In the genomic region with DNA sequence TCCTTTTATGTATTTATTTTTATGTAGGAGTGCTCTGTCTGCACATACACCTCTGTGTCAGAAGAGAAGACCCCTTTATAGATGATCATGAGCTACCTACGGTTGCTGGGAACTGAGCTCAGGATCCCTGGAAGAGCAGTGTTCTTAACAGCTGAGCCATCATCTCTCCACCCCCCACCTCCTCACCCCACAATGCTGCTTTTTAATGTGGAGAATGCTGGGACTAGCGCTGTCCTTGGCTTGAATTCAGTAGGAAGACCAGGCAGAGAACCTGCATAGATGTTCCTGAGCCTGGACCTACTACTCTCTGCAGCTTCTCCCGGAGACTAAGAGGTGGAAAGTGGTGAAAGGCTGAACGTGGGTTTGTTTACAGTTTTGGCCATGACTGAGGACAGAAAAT, we compare ENCODE assay signal across 31 mouse cellular contexts.
DNase-seq lines count a peak whose midpoint lies in the region; ATAC-seq and TF ChIP-seq lines count a peak whose summit lies in the region.
"Had no signal": no experiment of that assay in that cellular context is flagged by ENCODE, and none has a peak within 500 bp of the region (broad histone marks: within the 10 kb centered on the region; RNA-seq: fewer than 3 reads in every experiment).

No protein-coding gene starts in this region.

- peaks cover 31% of the 10 kb centered on the region for H3K36me3 ChIP-seq in neural tube, embryonic 13.5 days
- H3K36me3 ChIP-seq in neural tube, embryonic 15.5 days = peaks cover 6% of the 10 kb centered on the region
- peaks cover 21% of the 10 kb centered on the region for H3K36me3 ChIP-seq in forebrain, embryonic 12.5 days (replicated peaks)
- H3K36me3 ChIP-seq: heart, embryonic 15.5 days had no signal

- H3K27me3 ChIP-seq in neural tube, embryonic 13.5 days = no peaks in the 10 kb centered on the region
- H3K27me3 ChIP-seq in neural tube, embryonic 15.5 days (replicated peaks) = no peaks in the 10 kb centered on the region
- H3K27me3 ChIP-seq in forebrain, embryonic 12.5 days = no peaks in the 10 kb centered on the region
- H3K27me3 ChIP-seq: CH12.LX; heart, embryonic 15.5 days; Patski had no signal

- H3K9me3 ChIP-seq in neural tube, embryonic 13.5 days = no peaks in the 10 kb centered on the region
- no peaks in the 10 kb centered on the region for H3K9me3 ChIP-seq in neural tube, embryonic 15.5 days (replicated peaks)
- no peaks in the 10 kb centered on the region for H3K9me3 ChIP-seq in forebrain, embryonic 12.5 days
- H3K9me3 ChIP-seq: forebrain, embryonic 10.5 days; heart, embryonic 15.5 days; hindbrain, embryonic 10.5 days had no signal

- H3K4me3 ChIP-seq in left cerebral cortex, adult 2 months = no peak overlapping the region
- no peak overlapping the region for H3K4me3 ChIP-seq in neural tube, embryonic 13.5 days
- H3K4me3 ChIP-seq in neural tube, embryonic 15.5 days (replicated peaks) = no peak overlapping the region
- H3K4me3 ChIP-seq in forebrain, embryonic 12.5 days (replicated peaks) = no peak overlapping the region
- H3K4me3 ChIP-seq: forebrain, embryonic 10.5 days; heart, adult 2 months; heart, embryonic 15.5 days; hindbrain, embryonic 10.5 days had no signal

- H3K27ac ChIP-seq in left cerebral cortex, adult 2 months = peak overlapping the region; percentile 21; the same call in 1 of the 2 replicates
- peak overlapping the region; percentile 6; the same call in 1 of the 2 replicates for H3K27ac ChIP-seq in neural tube, embryonic 13.5 days (replicated peaks)
- peak overlapping the region; percentile 23; the same call in 1 of the 2 replicates for H3K27ac ChIP-seq in neural tube, embryonic 15.5 days (replicated peaks)
- H3K27ac ChIP-seq in forebrain, embryonic 12.5 days = no peak overlapping the region
- H3K27ac ChIP-seq: forebrain, embryonic 10.5 days; heart, adult 2 months; heart, embryonic 15.5 days; hindbrain, embryonic 10.5 days; hindbrain, embryonic 14.5 days; hindbrain, postnatal 0 days had no signal

- no peak for TF ChIP-seq CTCF in left cerebral cortex, adult 2 months (IDR thresholded peaks at IDR 0.05)

- DNase-seq in frontal cortex, postnatal 36 days (ENCODE audit: low spot score in 2 of 2) = no peak
- no peak for DNase-seq in left cerebral cortex, adult 2 months (ENCODE audit: extremely low spot score in 1 of 2, low spot score in 2 of 2)
- no peak for DNase-seq in left cerebral cortex, postnatal 14 days (ENCODE audit: low spot score in 2 of 2)
- no peak for DNase-seq in neural tube, embryonic 10.5 days (ENCODE audit: extremely low spot score, low spot score)
- DNase-seq: adrenal gland, postnatal 10 days; adrenal gland, postnatal 36 days; B cell, adult 2 months; cerebellum, adult 11 months; cerebellum, adult 2 months; cerebellum, adult 9-11 months; cerebellum, postnatal 25 days; forebrain, postnatal 0 days; gastrocnemius, postnatal 10 days; gastrocnemius, postnatal 36 days; heart, adult 2 months; heart, postnatal 10 days; heart, postnatal 36 days had no signal

- no peak overlapping the region for H3K9ac ChIP-seq in neural tube, embryonic 13.5 days
- H3K9ac ChIP-seq in neural tube, embryonic 15.5 days (replicated peaks) = no peak overlapping the region
- H3K9ac ChIP-seq in forebrain, embryonic 12.5 days = no peak overlapping the region
- H3K9ac ChIP-seq: forebrain, postnatal 0 days; heart, embryonic 15.5 days; hindbrain, embryonic 14.5 days had no signal

- WGBS in neural tube, embryonic 13.5 days = 79% methylated on average over 4 of the region's 4 CpGs
- WGBS in neural tube, embryonic 15.5 days = 78% methylated on average over 4 of the region's 4 CpGs
- WGBS in forebrain, embryonic 12.5 days = 93% methylated on average over 4 of the region's 4 CpGs

- intact Hi-C loops in left cerebral cortex, adult 2 months (cut with DNase I) = no loop called here
- intact Hi-C loops in left cerebral cortex, postnatal 14 days (cut with DNase I) = no loop called here

- ATAC-seq in frontal cortex, adult (ENCODE audit: low TSS enrichment) = peak; percentile 53; the same call in 1 of the 2 replicates
- no peak for ATAC-seq in neural tube, embryonic 13.5 days (ENCODE audit: low read depth)
- ATAC-seq in neural tube, embryonic 15.5 days (ENCODE audit: low FRiP score) = no peak
- ATAC-seq in forebrain, embryonic 12.5 days (ENCODE audit: low FRiP score) = no peak
- ATAC-seq: forebrain, embryonic 14.5 days; forebrain, postnatal 0 days; hindbrain, postnatal 0 days; inflammation-experienced regulatory T-cells, adult 6 months; Patski had no signal

- peaks cover 28% of the 10 kb centered on the region for H3K4me1 ChIP-seq in neural tube, embryonic 13.5 days (replicated peaks)
- H3K4me1 ChIP-seq in neural tube, embryonic 15.5 days = peaks cover 21% of the 10 kb centered on the region
- H3K4me1 ChIP-seq in forebrain, embryonic 12.5 days = peaks cover 10% of the 10 kb centered on the region

- no peak overlapping the region for H3K4me2 ChIP-seq in neural tube, embryonic 13.5 days
- no peak overlapping the region for H3K4me2 ChIP-seq in neural tube, embryonic 15.5 days
- no peak overlapping the region for H3K4me2 ChIP-seq in forebrain, embryonic 12.5 days
- H3K4me2 ChIP-seq: heart, embryonic 11.5 days; heart, embryonic 15.5 days; hindbrain, embryonic 14.5 days had no signal
